Mouse (Mus musculus) testis, postnatal 10 days (tissue): ENCODE results near the gene Sf3b3.
"Not testable (repeated sequence)": the region's sequence is repeated elsewhere in the genome, so short reads cannot be mapped to it uniquely, and the experiment has no call there.

Experiments used
- DNase-seq: peaks from one replicate; pipeline ENCODE4 v3.0.0; 2021; ENCODE audit warnings: low spot score

Gene Sf3b3

GRCm38 (mm10) chr8:110846405-110847170 is at the start of gene Sf3b3, which contains the start of gene Cog4:
TSS of gene Sf3b3 (minus strand) at chr8:110846787.
TSS of gene Cog4 (plus strand) at chr8:110846600.
- peak; percentile 88 for DNase-seq

- no peak for DNase-seq
Measured at GRCm38 (mm10) chr8:110895812-110896211, 49.2 kb upstream of the Sf3b3 start.

GRCm38 (mm10) chr8:110895254-110895653 is 48.7 kb upstream of the Sf3b3 start:
- no peak for DNase-seq

- peak; percentile 61 for DNase-seq
Measured at GRCm38 (mm10) chr8:110894851-110895250, 48.3 kb upstream of the Sf3b3 start.

GRCm38 (mm10) chr8:110892913-110893312 is 46.3 kb upstream of the Sf3b3 start:
- DNase-seq: no peak

GRCm38 (mm10) chr8:110892040-110892439 is 45.5 kb upstream of the Sf3b3 start:
- DNase-seq: no peak

GRCm38 (mm10) chr8:110889904-110890470 is 43.4 kb upstream of the Sf3b3 start:
- no peak for DNase-seq

GRCm38 (mm10) chr8:110888860-110889259 is 42.3 kb upstream of the Sf3b3 start:
- no peak for DNase-seq

GRCm38 (mm10) chr8:110888441-110888840 is 41.9 kb upstream of the Sf3b3 start:
- no peak for DNase-seq

GRCm38 (mm10) chr8:110887551-110887950 is 41.0 kb upstream of the Sf3b3 start:
- no peak for DNase-seq

GRCm38 (mm10) chr8:110886634-110887033 is 40.0 kb upstream of the Sf3b3 start:
- DNase-seq: no peak

- no peak for DNase-seq
Measured at GRCm38 (mm10) chr8:110883824-110884223, 37.2 kb upstream of the Sf3b3 start.

- no peak for DNase-seq
Measured at GRCm38 (mm10) chr8:110881741-110882310, 35.2 kb upstream of the Sf3b3 start.

GRCm38 (mm10) chr8:110877862-110878261 is 31.3 kb upstream of the Sf3b3 start:
- no peak for DNase-seq

GRCm38 (mm10) chr8:110870501-110870900 is 23.9 kb upstream of the Sf3b3 start:
- no peak for DNase-seq

- not testable (repeated sequence) for DNase-seq
Measured at GRCm38 (mm10) chr8:110861347-110862025, 14.9 kb upstream of the Sf3b3 start.

GRCm38 (mm10) chr8:110859651-110860501 is 13.3 kb upstream of the Sf3b3 start:
- DNase-seq: no peak

- DNase-seq: no peak
Measured at GRCm38 (mm10) chr8:110856760-110857461, 10.3 kb upstream of the Sf3b3 start.

GRCm38 (mm10) chr8:110856073-110856472 is 9.5 kb upstream of the Sf3b3 start:
- DNase-seq: not testable (repeated sequence)

GRCm38 (mm10) chr8:110851186-110851585 is 4.6 kb upstream of the Sf3b3 start:
- DNase-seq: no peak
